Mouse (Mus musculus): Measurements from ENCODE around the gene Myo9a. TPM values are rescaled to one million over a fixed set of nuclear protein-coding genes. Genes with fewer than 3 reads are reported as not detected.
"Not testable (repeated sequence)": the region's sequence is repeated elsewhere in the genome, so short reads cannot be mapped to it uniquely, and the experiment has no call there.

Myo9a gene
- polyA plus RNA-seq, 1 experiment from 2014 or later = 23.5 TPM

- not testable (repeated sequence) for H3K9ac ChIP-seq; H3K4me3 ChIP-seq; H3K27me3 ChIP-seq; H3K27ac ChIP-seq; ATAC-seq (ENCODE audit: low FRiP score); H3K4me2 ChIP-seq (replicated peaks); H3K36me3 ChIP-seq; H3K9me3 ChIP-seq (replicated peaks); H3K4me1 ChIP-seq
- 100% methylated on average over 3 of the region's 3 CpGs for WGBS
These were observed 6.3 kb downstream of the Myo9a start for GRCm38 (mm10) chr9:59757016-59757415.

- Histone ChIP-seq H3K27ac (no peak overlapping the region), H3K4me2 (replicated peaks) (no peak overlapping the region), H3K36me3 (no peaks in the 10 kb centered on the region), H3K4me1 (no peaks in the 10 kb centered on the region), H3K4me3 (no peak overlapping the region), H3K27me3 (no peaks in the 10 kb centered on the region), H3K9me3 (replicated peaks) (no peaks in the 10 kb centered on the region), H3K9ac (no peak overlapping the region)
- no peak for ATAC-seq (ENCODE audit: low FRiP score)
- 82% methylated on average over 3 of the region's 3 CpGs for WGBS
These were observed 9.8 kb downstream of the Myo9a start for GRCm38 (mm10) chr9:59760515-59760914.

- 90% methylated on average over 12 of the region's 13 CpGs for WGBS
- H3K36me3 ChIP-seq; H3K27ac ChIP-seq; H3K27me3 ChIP-seq; H3K9ac ChIP-seq; H3K4me3 ChIP-seq; H3K4me2 ChIP-seq (replicated peaks); H3K9me3 ChIP-seq (replicated peaks); H3K4me1 ChIP-seq; ATAC-seq (ENCODE audit: low FRiP score): not testable (repeated sequence)
These were observed 16.3 kb downstream of the Myo9a start for GRCm38 (mm10) chr9:59766966-59767461.

GRCm38 (mm10) chr9:59806046-59806774, 55.5 kb downstream of the Myo9a start:
- WGBS = 88% methylated on average over 3 of the region's 3 CpGs
- H3K36me3 ChIP-seq = peaks cover 25% of the 10 kb centered on the region

GRCm38 (mm10) chr9:59884551-59884950, 133.9 kb downstream of the Myo9a start:
- no peaks in the 10 kb centered on the region for H3K27me3 ChIP-seq
- H3K9ac ChIP-seq = no peak overlapping the region
- H3K27ac ChIP-seq = no peak overlapping the region
- peaks cover 3% of the 10 kb centered on the region; the same call in 1 of the 2 replicates for H3K36me3 ChIP-seq
- no peaks in the 10 kb centered on the region for H3K9me3 ChIP-seq (replicated peaks)
- H3K4me2 ChIP-seq (replicated peaks) = no peak overlapping the region
- no peaks in the 10 kb centered on the region for H3K4me1 ChIP-seq
- H3K4me3 ChIP-seq = no peak overlapping the region
- no peak for ATAC-seq (ENCODE audit: low FRiP score)

More at GRCm38 (mm10) chr9:59806046-59806774, 55.5 kb downstream of the Myo9a start:
- not testable (repeated sequence) for H3K9me3 ChIP-seq (replicated peaks); ATAC-seq (ENCODE audit: low FRiP score); H3K4me1 ChIP-seq; H3K9ac ChIP-seq; H3K4me2 ChIP-seq (replicated peaks); H3K4me3 ChIP-seq; H3K27me3 ChIP-seq; H3K27ac ChIP-seq

GRCm38 (mm10) chr9:59903382-59903781, 152.7 kb downstream of the Myo9a start:
- ATAC-seq (ENCODE audit: low FRiP score) = no peak
- H3K27ac ChIP-seq = no peak overlapping the region
- WGBS = 100% methylated on average over 1 of the region's 1 CpGs
- no peaks in the 10 kb centered on the region for H3K9me3 ChIP-seq (replicated peaks)
- H3K9ac ChIP-seq = no peak overlapping the region
- no peak overlapping the region for H3K4me3 ChIP-seq
- H3K36me3 ChIP-seq = peaks cover 19% of the 10 kb centered on the region
- no peaks in the 10 kb centered on the region for H3K4me1 ChIP-seq
- H3K27me3 ChIP-seq = no peaks in the 10 kb centered on the region
- no peak overlapping the region for H3K4me2 ChIP-seq (replicated peaks)

- Histone ChIP-seq H3K4me2 (replicated peaks) (no peak overlapping the region), H3K9me3 (replicated peaks) (no peaks in the 10 kb centered on the region), H3K36me3 (peaks cover 14% of the 10 kb centered on the region), H3K27ac (no peak overlapping the region), H3K27me3 (no peaks in the 10 kb centered on the region), H3K9ac (no peak overlapping the region), H3K4me1 (no peaks in the 10 kb centered on the region), H3K4me3 (no peak overlapping the region)
- ATAC-seq (ENCODE audit: low FRiP score) = no peak
- 97% methylated on average over 1 of the region's 1 CpGs for WGBS
These were observed 164.1 kb downstream of the Myo9a start for GRCm38 (mm10) chr9:59914761-59915160.

GRCm38 (mm10) chr9:59930248-59930647, 179.6 kb downstream of the Myo9a start:
- no peak overlapping the region for H3K4me2 ChIP-seq (replicated peaks)
- H3K4me1 ChIP-seq = no peaks in the 10 kb centered on the region
- H3K9me3 ChIP-seq (replicated peaks) = no peaks in the 10 kb centered on the region
- no peak overlapping the region for H3K9ac ChIP-seq
- H3K27me3 ChIP-seq = no peaks in the 10 kb centered on the region
- no peak overlapping the region for H3K4me3 ChIP-seq
- H3K36me3 ChIP-seq = peaks cover 11% of the 10 kb centered on the region
- 85% methylated on average over 3 of the region's 3 CpGs for WGBS
- no peak overlapping the region for H3K27ac ChIP-seq
- no peak for ATAC-seq (ENCODE audit: low FRiP score)

- H3K27me3 ChIP-seq; ATAC-seq (ENCODE audit: low FRiP score); H3K4me1 ChIP-seq; H3K27ac ChIP-seq; H3K9me3 ChIP-seq (replicated peaks); H3K4me3 ChIP-seq; H3K4me2 ChIP-seq (replicated peaks); H3K36me3 ChIP-seq; H3K9ac ChIP-seq: not testable (repeated sequence)
- 80% methylated on average over 8 of the region's 8 CpGs for WGBS
These were observed 185.2 kb downstream of the Myo9a start for GRCm38 (mm10) chr9:59935866-59936265.

- Histone ChIP-seq H3K9ac (no peak overlapping the region), H3K27me3 (no peaks in the 10 kb centered on the region), H3K4me3 (no peak overlapping the region), H3K4me2 (replicated peaks) (no peak overlapping the region), H3K9me3 (replicated peaks) (no peaks in the 10 kb centered on the region), H3K27ac (no peak overlapping the region), H3K4me1 (peaks cover 5% of the 10 kb centered on the region; the same call in 1 of the 2 replicates), H3K36me3 (no peaks in the 10 kb centered on the region)
- WGBS = 86% methylated on average over 8 of the region's 8 CpGs
- ATAC-seq (ENCODE audit: low FRiP score) = no peak
These were observed 187.8 kb downstream of the Myo9a start for GRCm38 (mm10) chr9:59938529-59938928.

- Histone ChIP-seq H3K9me3 (replicated peaks) (no peaks in the 10 kb centered on the region), H3K27ac (no peak overlapping the region), H3K4me1 (peaks cover 5% of the 10 kb centered on the region; the same call in 1 of the 2 replicates), H3K4me2 (replicated peaks) (no peak overlapping the region), H3K36me3 (no peaks in the 10 kb centered on the region), H3K27me3 (no peaks in the 10 kb centered on the region), H3K4me3 (no peak overlapping the region), H3K9ac (no peak overlapping the region)
- ATAC-seq (ENCODE audit: low FRiP score) = no peak
- WGBS = 63% methylated on average over 2 of the region's 2 CpGs
These were observed 189.0 kb downstream of the Myo9a start for GRCm38 (mm10) chr9:59939691-59940090.

- no peak for ATAC-seq (ENCODE audit: low FRiP score)
- Histone ChIP-seq H3K27me3 (no peaks in the 10 kb centered on the region), H3K4me1 (peaks cover 5% of the 10 kb centered on the region; the same call in 1 of the 2 replicates), H3K9me3 (replicated peaks) (no peaks in the 10 kb centered on the region), H3K27ac (no peak overlapping the region), H3K4me2 (replicated peaks) (no peak overlapping the region), H3K36me3 (no peaks in the 10 kb centered on the region), H3K4me3 (no peak overlapping the region), H3K9ac (no peak overlapping the region)
- WGBS = 75% methylated on average over 9 of the region's 12 CpGs
These were observed 190.5 kb downstream of the Myo9a start for GRCm38 (mm10) chr9:59940913-59941884.

All from hindbrain, embryonic 12.5 days (tissue).